Mouse (Mus musculus): ENCODE data around the gene Rptor. TPM values are rescaled to one million over a fixed set of nuclear protein-coding genes. Genes with fewer than 3 reads are reported as not detected.
"Not testable (repeated sequence)": the region's sequence is repeated elsewhere in the genome, so short reads cannot be mapped to it uniquely, and the experiment has no call there.

Rptor gene
- polyA plus RNA-seq, 1 experiment from 2014 or later: 4.9 TPM

DNA sequence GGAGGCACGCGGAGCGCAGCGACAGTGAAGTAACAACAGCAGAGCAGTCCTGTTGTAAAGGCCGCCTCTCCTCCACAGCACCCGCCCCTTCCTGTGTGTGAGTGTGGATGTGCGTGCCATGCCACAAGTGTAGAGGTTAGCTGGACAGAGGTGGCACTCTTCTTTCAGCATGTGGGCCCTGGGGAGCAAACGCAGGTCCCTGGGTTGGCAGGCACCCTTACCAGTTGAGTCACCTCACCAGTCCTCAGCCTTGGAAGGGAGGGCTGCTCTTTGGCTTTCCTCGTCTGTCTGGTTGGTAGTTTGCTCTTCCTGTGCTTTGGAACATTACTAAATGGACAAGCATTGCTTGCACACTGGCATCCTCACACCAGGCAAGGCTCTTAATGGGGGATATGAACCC is 50.6 kb downstream of the Rptor start:
- no peak overlapping the region for H3K4me3 ChIP-seq (replicated peaks)
- no peaks in the 10 kb centered on the region for H3K9me3 ChIP-seq (replicated peaks)
- no peak overlapping the region for H3K27ac ChIP-seq (replicated peaks)
- peaks cover 14% of the 10 kb centered on the region for H3K4me1 ChIP-seq (replicated peaks)
- H3K36me3 ChIP-seq (replicated peaks): no peaks in the 10 kb centered on the region
- WGBS (ENCODE audit: insufficient replicate concordance): 80% methylated on average over 9 of the region's 9 CpGs
- no peak overlapping the region for H3K4me2 ChIP-seq
- H3K27me3 ChIP-seq: no peaks in the 10 kb centered on the region
- H3K9ac ChIP-seq: no peak overlapping the region
- ATAC-seq (ENCODE audit: insufficient read depth): no peak

DNA sequence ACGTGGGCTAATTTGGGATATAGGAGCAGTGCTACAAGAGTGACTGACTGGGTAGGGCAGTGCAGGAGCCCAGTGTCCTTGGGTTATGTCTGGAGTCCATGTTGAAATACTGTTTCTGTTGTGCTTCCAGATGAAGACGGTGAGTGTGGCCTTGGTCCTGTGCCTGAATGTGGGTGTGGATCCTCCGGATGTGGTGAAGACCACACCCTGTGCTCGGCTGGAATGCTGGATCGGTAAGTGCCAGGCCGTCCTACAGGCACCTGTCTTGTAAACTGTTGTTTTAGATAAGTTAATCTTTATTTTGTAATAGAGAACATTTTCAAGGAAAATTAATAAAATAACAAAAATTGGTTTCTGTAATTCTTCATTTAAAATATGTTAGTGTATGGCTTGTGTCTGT is 54.8 kb downstream of the Rptor start:
- Histone ChIP-seq H3K9me3 (replicated peaks) (no peaks in the 10 kb centered on the region), H3K9ac (no peak overlapping the region), H3K27me3 (no peaks in the 10 kb centered on the region), H3K4me3 (replicated peaks) (no peak overlapping the region), H3K27ac (replicated peaks) (no peak overlapping the region; the same call in 1 of the 2 replicates), H3K4me1 (replicated peaks) (peaks cover 34% of the 10 kb centered on the region), H3K4me2 (peak overlapping the region; percentile 40), H3K36me3 (replicated peaks) (no peaks in the 10 kb centered on the region)
- peak; percentile 43; the same call in 1 of the 2 replicates for ATAC-seq (ENCODE audit: insufficient read depth)
- WGBS (ENCODE audit: insufficient replicate concordance): 50% methylated on average over 6 of the region's 6 CpGs

DNA sequence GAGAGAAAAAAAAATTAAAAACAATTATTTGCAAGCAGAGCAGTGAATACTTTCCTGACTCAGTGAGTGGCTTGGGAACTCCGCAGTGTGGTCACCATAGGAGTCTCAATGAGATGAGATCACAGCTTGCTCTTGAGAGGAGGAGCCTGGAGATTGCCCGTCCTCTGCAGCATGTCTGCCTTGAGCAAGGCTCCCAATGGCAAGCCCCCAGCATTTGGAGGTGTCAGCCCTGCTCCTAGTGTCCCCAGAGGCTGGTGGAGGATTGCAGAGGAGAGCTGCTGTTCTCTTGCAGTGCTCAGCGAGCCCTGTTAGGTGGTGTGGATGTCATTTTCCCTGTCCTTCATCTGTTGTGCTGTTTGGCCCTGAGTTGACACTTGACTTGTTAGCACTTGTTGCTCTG is 56.6 kb downstream of the Rptor start:
- H3K4me3 ChIP-seq (replicated peaks): no peak overlapping the region
- H3K4me2 ChIP-seq: no peak overlapping the region
- H3K27me3 ChIP-seq: no peaks in the 10 kb centered on the region
- H3K4me1 ChIP-seq (replicated peaks): peaks cover 36% of the 10 kb centered on the region
- no peak overlapping the region for H3K27ac ChIP-seq (replicated peaks)
- no peaks in the 10 kb centered on the region for H3K9me3 ChIP-seq (replicated peaks)
- H3K36me3 ChIP-seq (replicated peaks): no peaks in the 10 kb centered on the region
- H3K9ac ChIP-seq: no peak overlapping the region
- WGBS (ENCODE audit: insufficient replicate concordance): 75% methylated on average over 3 of the region's 3 CpGs
- ATAC-seq (ENCODE audit: insufficient read depth): no peak

DNA sequence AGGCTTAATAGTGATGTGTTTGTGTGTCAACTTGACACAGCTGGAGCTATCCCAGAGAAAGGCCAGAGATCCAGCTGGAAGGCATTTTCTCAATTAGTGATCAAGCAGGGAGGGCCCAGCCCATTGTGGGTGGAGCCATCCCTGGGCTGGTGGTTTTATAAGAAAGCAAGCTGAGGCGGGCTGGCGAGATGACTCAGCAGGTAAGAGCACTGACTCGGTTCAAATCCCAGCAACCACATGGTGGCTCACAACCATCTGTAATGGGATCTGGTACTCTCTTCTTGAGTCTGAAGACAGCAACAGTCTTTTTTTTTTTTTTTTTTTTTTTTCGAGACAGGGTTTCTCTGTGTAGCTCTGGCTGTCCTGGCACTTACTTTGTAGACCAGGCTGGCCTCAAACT is 58.8 kb downstream of the Rptor start:
- H3K36me3 ChIP-seq (replicated peaks); H3K4me3 ChIP-seq (replicated peaks); H3K9ac ChIP-seq; H3K4me2 ChIP-seq; H3K27ac ChIP-seq (replicated peaks); H3K9me3 ChIP-seq (replicated peaks); H3K27me3 ChIP-seq: not testable (repeated sequence)
- 6% methylated on average over 4 of the region's 4 CpGs for WGBS (ENCODE audit: insufficient replicate concordance)
- peak; percentile 76 for ATAC-seq (ENCODE audit: insufficient read depth)
- H3K4me1 ChIP-seq (replicated peaks): peaks cover 37% of the 10 kb centered on the region

DNA sequence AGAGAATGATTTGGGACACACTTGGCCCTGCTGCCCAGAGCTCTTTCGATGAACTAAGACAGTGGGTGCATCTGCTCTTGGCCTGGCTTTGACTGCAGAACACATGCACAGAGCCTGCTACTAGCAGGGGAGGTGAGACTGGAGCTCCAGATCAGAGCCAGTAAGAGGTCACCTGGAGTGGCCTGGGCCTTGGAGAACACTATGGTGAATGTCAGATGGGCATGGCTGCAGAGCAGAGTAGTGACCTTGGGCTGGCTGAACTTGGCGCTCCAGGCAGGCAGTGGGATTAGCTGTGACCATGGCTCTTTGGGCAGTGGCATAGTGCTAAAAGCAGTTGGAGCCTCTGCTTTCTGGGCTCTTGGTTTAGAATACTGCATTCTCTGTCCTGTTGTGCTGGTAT is 61.2 kb downstream of the Rptor start:
- 76% methylated on average over 2 of the region's 2 CpGs for WGBS (ENCODE audit: insufficient replicate concordance)
- H3K9ac ChIP-seq: no peak overlapping the region

DNA sequence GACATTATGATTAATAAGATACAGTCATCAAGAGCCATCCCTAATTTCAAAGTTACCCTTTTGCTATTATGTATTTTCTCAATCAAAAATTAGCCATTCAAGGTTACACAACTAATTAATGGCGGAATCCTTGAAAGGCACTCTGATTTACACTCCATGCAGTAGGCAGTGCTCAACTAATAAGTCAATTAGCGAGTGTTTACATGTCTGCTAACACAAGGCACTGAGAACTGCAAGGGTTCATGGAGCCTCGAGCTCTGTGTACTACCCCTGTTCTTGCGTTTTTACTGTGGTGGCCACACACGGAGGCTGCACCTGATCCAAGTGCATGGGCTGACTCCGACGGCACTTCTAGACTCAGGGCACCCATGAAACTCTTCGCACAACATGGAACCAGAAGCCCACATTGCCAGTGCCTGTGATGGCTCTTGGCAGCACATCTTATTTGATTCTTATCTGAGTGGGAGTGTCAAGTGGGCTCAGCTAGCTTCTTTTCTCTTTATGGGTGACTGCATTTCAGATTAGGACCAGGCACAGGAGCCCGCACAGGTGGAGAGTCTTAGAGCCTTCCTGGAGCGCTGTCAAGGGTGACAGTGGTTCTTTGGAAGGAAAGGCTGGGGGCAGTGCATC is 62.1 kb downstream of the Rptor start:
- Histone ChIP-seq H3K4me2 (no peak overlapping the region), H3K4me3 (replicated peaks) (no peak overlapping the region), H3K27ac (replicated peaks) (no peak overlapping the region), H3K9me3 (replicated peaks) (no peaks in the 10 kb centered on the region), H3K36me3 (replicated peaks) (no peaks in the 10 kb centered on the region), H3K9ac (no peak overlapping the region), H3K27me3 (no peaks in the 10 kb centered on the region), H3K4me1 (replicated peaks) (peaks cover 30% of the 10 kb centered on the region)
- no peak for ATAC-seq (ENCODE audit: insufficient read depth)
- WGBS (ENCODE audit: insufficient replicate concordance): 78% methylated on average over 10 of the region's 10 CpGs

More for the DNA sequence above, 61.2 kb downstream of the Rptor start:
- Histone ChIP-seq H3K4me3 (replicated peaks) (no peak overlapping the region), H3K4me2 (no peak overlapping the region), H3K27me3 (no peaks in the 10 kb centered on the region), H3K36me3 (replicated peaks) (no peaks in the 10 kb centered on the region), H3K4me1 (replicated peaks) (peaks cover 29% of the 10 kb centered on the region), H3K27ac (replicated peaks) (no peak overlapping the region), H3K9me3 (replicated peaks) (no peaks in the 10 kb centered on the region)
- ATAC-seq (ENCODE audit: insufficient read depth): no peak

DNA sequence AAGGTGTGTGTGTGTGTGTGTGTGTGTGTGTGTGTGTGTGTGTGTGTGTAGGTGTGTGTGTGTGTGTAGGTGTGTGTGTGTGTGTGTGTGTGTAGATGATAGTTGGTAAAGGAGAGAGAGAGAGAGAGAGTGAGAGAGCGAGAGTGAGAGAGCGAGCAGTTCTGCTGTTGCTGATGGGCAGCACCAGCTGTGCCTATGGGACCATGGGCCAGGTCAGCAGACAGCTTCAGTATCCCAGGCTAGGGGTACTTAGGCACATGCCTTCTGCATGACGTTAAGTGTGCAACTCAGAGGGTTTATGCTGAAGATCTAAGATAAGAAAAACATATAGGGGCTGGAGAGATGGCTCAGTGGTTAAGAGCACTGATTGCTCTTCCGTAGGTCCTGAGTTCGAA is 62.6 kb downstream of the Rptor start:
- H3K27ac ChIP-seq (replicated peaks): no peak overlapping the region
- H3K36me3 ChIP-seq (replicated peaks): no peaks in the 10 kb centered on the region
- peaks cover 36% of the 10 kb centered on the region for H3K4me1 ChIP-seq (replicated peaks)
- WGBS (ENCODE audit: insufficient replicate concordance): 73% methylated on average over 5 of the region's 5 CpGs
- no peaks in the 10 kb centered on the region for H3K27me3 ChIP-seq
- no peak overlapping the region for H3K9ac ChIP-seq
- no peak for ATAC-seq (ENCODE audit: insufficient read depth)
- H3K9me3 ChIP-seq (replicated peaks): no peaks in the 10 kb centered on the region
- H3K4me2 ChIP-seq: no peak overlapping the region
- H3K4me3 ChIP-seq (replicated peaks): no peak overlapping the region

DNA sequence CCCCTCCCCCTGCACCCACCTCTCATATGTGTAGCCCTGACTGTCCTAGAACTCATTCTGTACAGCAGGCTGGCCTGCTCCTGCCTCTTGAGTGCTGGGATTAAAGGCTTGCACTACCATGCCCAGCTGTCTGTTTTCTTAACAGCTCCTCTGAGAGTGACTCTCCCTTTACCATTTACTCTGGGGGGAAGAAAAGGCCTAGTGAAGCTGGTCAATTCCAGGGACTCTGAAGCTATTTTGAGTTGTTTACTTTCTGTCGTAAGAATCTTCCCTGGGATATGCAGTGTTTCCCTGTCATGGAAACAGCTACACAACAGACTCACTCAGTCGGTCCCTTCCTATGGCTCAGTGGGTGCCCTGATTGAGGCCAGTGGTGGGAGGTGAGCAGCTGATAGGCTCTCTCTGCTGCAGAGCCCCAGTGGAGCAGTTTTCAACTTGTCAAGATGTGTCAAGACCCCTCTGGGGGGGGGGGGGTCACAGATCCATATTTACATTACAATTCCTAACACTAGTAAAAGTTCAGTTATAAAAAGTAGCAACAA is 63.9 kb downstream of the Rptor start:
- Histone ChIP-seq H3K9me3 (replicated peaks) (no peaks in the 10 kb centered on the region), H3K4me1 (replicated peaks) (peaks cover 39% of the 10 kb centered on the region), H3K36me3 (replicated peaks) (no peaks in the 10 kb centered on the region), H3K27ac (replicated peaks) (no peak overlapping the region), H3K4me3 (replicated peaks) (no peak overlapping the region), H3K9ac (no peak overlapping the region), H3K27me3 (no peaks in the 10 kb centered on the region), H3K4me2 (no peak overlapping the region)
- 49% methylated on average over 2 of the region's 2 CpGs for WGBS (ENCODE audit: insufficient replicate concordance)
- ATAC-seq (ENCODE audit: insufficient read depth): no peak

DNA sequence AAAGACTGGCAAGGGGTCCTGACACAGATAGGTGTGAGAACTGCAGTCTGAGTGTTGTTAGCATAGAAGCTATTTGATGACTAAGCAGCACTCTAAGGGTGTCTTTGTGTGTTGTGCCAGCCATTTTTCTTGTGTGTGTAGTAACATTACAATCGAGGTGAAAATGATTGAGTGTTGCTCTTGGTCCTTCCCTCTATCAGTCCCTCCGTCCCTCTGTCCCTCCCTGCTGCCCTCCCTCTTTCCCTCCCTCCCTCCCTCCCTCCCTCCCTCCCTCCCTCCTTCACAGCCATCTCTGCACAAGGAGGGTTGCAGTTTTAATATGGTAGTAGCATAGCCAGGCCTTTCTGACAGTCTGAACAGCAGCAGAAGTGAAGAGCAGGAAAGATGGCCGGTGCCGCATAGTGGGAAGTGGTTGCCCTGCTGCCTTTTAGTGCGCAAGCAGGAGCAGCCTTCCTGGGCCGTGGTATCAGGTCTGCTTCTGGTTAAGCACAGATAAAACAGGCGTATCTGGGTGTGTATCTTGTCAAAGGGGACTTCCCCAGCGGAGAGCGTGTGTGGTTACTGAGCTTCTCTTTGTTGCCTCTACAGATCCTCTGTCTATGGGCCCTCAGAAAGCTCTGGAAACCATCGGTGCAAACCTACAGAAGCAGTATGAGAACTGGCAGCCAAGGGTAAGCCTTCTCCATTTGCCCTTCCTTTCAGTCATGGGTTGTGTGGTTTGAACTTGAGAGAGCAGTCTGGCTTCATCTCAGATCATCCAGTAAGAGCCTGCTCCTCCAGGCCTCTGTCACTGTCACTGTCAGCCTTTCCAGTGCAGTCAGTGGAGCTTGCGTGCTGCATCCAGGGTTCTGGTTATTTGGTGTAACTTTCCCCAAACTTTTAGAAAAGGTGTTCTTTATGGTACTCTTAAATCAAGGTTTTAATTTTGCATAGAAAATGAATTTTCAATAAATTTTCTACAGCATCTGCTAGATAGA is 68.3 kb downstream of the Rptor start:
- peak overlapping the region; percentile 41; the same call in 1 of the 2 replicates for H3K9ac ChIP-seq
- 0 out of 2 replicates have a peak, but pooled peaks cover 5% of the 10 kb centered on the region for H3K36me3 ChIP-seq (replicated peaks)
- H3K27ac ChIP-seq (replicated peaks): peak overlapping the region; percentile 86
- H3K4me2 ChIP-seq: peak overlapping the region; percentile 67
- H3K9me3 ChIP-seq (replicated peaks): no peaks in the 10 kb centered on the region
- H3K27me3 ChIP-seq: no peaks in the 10 kb centered on the region
- WGBS (ENCODE audit: insufficient replicate concordance): 11% methylated on average over 11 of the region's 11 CpGs
- peaks cover 57% of the 10 kb centered on the region for H3K4me1 ChIP-seq (replicated peaks)
- peak; percentile 92 for ATAC-seq (ENCODE audit: insufficient read depth)
- peak overlapping the region; percentile 56 for H3K4me3 ChIP-seq (replicated peaks)

DNA sequence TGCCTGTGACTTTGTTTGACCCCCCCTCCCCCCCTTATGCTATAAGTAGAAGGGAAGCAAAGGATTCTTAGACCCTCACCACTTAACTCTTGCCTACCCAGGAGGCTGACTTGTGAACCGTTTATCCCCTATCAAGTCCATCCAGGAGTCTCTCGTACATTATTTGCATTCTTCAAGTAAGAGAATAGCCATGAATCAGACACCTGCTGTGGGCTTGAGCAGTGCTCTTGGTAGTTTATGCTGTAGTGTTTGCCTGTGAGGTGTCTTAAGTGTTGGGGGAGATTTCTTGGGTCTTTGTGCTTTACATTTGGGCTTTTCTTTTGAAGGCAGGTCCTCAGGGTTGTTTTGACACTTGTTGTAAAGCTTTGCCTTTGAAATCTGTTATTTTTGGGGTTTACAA is 69.3 kb downstream of the Rptor start:
- H3K36me3 ChIP-seq (replicated peaks): 0 out of 2 replicates have a peak, but pooled peaks cover 5% of the 10 kb centered on the region
- no peaks in the 10 kb centered on the region for H3K9me3 ChIP-seq (replicated peaks)
- 45% methylated on average over 2 of the region's 2 CpGs for WGBS (ENCODE audit: insufficient replicate concordance)
- peak overlapping the region; percentile 67 for H3K4me2 ChIP-seq
- H3K27me3 ChIP-seq: no peaks in the 10 kb centered on the region
- peaks cover 61% of the 10 kb centered on the region for H3K4me1 ChIP-seq (replicated peaks)
- H3K27ac ChIP-seq (replicated peaks): peak overlapping the region; percentile 86
- H3K4me3 ChIP-seq (replicated peaks): peak overlapping the region; percentile 56
- no peak for ATAC-seq (ENCODE audit: insufficient read depth)
- H3K9ac ChIP-seq: peak overlapping the region; percentile 41; the same call in 1 of the 2 replicates

DNA sequence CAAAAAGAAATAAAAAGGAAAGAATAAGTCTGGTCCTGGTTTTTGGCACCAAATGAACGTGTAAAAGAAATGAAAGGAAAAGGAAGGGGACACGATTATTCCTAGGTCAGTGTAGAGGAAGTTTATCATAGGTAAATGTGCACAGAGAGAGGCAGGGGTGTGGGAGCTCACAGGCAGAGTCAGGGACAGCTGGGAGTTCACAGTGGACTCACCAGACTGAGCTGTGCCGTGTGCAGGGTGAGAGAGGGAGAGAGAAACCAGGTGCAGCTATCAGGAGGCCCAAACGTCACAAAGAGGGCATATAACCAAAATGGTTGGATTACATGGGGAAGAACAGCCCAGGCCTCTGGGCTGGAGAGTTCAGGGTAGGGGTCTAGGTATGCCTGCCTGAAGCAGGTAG is 70.1 kb downstream of the Rptor start:
- Histone ChIP-seq H3K4me1 (replicated peaks) (peaks cover 69% of the 10 kb centered on the region), H3K4me2 (peak overlapping the region; percentile 67), H3K27ac (replicated peaks) (no peak overlapping the region)

More for the DNA sequence above, 70.1 kb downstream of the Rptor start:
- 37% methylated on average over 4 of the region's 4 CpGs for WGBS (ENCODE audit: insufficient replicate concordance)
- Histone ChIP-seq H3K27me3 (no peaks in the 10 kb centered on the region), H3K4me3 (replicated peaks) (peak overlapping the region; percentile 10; the same call in 1 of the 2 replicates), H3K36me3 (replicated peaks) (0 out of 2 replicates have a peak, but pooled peaks cover 5% of the 10 kb centered on the region), H3K9ac (no peak overlapping the region), H3K9me3 (replicated peaks) (no peaks in the 10 kb centered on the region)
- no peak for ATAC-seq (ENCODE audit: insufficient read depth)
